Mouse (Mus musculus): Measurements from ENCODE around the gene Zfp217.

Gene Zfp217

GRCm38 (mm10) chr2:170101932-170102331 is 46.0 kb downstream of the Zfp217 start:
- no peak for DNase-seq (ENCODE audit: extremely low spot score)

- DNase-seq (ENCODE audit: extremely low spot score), result peak; percentile 95
Measured at GRCm38 (mm10) chr2:170101132-170101531, 46.8 kb downstream of the Zfp217 start.

GRCm38 (mm10) chr2:170094871-170095270 is 53.0 kb downstream of the Zfp217 start:
- DNase-seq (ENCODE audit: extremely low spot score), result no peak

DNA sequence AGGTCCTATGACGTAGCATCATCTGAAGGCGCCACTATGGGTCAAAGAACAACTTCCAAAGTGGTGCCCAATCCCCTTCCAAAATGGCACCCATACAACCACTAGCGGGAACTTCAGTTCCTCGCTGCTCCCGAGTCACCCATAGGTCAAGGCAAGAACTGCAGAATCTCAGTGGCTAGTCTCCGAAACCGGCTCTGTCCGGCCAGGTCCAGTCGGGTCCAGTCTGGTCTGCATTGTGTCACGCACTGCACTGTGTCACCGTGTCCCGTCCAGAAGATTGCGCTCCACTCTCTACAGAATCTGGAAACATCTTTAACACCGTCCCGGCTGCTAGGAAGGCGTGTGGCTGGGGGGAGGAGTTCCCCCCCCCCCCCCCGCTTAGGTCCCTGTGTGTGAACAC is 53.7 kb downstream of the Zfp217 start:
- no peak for DNase-seq (ENCODE audit: extremely low spot score)

DNA sequence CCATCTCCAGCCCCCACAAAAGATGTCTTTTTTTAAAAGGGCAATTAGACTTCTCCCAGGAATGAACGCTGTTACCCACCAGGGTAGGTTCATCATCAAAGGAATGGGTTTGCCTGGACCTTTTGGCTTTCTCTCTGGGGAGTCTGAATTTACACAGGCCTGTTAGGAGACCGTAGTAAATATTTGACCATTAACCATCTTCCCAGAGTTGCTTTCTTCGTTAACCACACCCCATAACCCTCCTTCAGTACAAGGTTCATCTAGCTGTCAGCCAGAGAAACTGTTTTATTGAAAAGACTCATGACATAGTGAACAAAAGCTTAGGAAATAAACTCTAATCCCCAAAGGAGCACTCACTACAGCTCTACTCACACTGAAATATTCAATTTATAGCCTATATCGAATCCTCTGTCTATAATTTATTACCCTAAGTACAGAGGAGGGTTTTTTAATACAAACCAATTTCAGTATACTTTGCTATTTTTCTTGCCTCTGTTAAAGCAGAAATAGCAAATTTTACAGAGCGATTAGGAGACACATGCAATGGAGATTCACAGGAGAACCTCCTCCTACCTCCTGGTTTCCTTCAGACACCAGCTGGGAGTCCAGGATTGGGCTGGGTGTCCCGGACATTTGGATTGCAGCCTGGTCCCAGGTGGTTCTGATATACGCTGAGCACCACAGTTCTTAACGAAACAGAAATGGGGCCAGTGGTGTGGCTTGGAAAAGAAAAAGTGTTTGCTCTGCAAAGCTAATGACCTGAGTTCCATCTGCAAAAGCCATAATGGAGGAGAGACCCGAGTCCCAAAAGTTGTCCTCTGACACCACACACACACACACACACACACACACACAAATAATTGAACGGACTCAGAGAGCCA is 56.1 kb downstream of the Zfp217 start:
- no peak for DNase-seq (ENCODE audit: extremely low spot score)

DNA sequence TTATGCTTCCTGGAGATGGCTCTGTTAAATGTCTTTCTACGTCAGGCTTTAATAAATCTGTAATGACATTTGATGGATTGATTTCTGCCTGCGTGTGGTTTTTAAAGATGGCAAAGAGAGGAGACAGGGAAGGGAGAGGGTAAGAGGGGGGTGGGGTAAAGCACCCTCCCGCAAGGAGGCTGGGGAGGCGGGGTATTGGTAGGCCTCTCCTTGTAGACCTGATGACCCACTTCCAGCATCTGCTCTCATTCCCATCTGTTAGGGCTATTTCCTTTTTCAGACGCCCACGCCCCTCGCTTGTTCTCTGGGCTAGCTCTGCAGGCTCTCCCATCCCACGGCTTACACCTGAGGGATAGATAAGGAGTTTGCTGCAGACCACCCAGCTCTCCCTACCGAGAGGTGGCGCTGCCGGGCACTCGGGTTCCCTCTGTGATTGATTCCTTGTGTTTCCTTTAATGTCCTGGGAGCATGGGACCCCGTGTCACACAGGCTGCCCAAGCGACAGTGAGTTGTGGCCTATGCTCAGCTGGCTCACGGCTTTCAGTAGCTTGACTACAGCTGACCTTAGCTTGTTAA is 69.4 kb downstream of the Zfp217 start:
- no peak for DNase-seq (ENCODE audit: extremely low spot score)

DNA sequence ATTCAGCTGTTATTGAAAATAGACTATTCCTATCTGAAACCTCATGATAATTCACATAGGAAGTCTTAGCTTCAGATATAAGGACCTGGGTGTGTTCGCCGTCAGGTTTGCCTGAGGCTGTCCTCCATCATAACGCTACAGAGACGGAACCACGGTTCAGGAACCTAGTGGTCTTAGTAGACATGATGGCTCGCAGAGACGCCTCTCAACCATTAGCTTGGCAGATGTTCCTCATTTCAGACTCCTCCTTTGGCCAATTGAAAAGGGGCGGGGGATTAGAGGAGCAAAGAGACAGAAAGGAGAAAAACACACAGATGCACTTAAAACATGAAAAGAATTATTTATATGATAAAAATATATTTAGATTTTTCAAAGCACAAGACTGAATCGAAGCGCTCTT is 69.9 kb downstream of the Zfp217 start:
- DNase-seq (ENCODE audit: extremely low spot score), result no peak

DNA sequence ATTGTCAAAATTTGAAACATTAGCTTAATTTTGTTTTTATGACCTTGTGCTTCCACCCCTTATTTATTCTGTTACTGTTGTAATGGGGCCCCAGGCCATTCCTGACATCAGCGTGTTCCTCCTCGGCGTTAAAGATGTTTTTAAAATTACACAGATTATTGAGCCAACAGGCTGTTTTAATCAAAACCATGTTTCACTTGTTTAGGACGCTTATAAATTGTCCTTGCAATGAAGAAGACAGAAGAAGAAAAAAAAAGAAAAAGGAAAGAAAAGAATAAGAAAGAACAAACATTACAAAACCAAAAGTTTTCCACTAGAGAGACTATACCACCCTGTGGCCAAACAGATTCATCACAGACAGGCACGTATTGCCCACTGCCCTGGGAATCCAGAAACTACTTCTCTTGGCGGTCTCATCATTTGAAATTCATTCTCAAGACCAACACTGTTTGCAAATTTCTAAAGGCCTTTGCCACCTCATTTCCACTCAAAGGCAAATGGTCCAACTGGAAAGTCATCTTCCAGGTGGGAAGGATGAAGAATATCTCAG is 70.9 kb downstream of the Zfp217 start:
- no peak for DNase-seq (ENCODE audit: extremely low spot score)

GRCm38 (mm10) chr2:170070641-170071241 is 77.2 kb downstream of the Zfp217 start:
- DNase-seq (ENCODE audit: extremely low spot score), result peak; percentile 39

DNA sequence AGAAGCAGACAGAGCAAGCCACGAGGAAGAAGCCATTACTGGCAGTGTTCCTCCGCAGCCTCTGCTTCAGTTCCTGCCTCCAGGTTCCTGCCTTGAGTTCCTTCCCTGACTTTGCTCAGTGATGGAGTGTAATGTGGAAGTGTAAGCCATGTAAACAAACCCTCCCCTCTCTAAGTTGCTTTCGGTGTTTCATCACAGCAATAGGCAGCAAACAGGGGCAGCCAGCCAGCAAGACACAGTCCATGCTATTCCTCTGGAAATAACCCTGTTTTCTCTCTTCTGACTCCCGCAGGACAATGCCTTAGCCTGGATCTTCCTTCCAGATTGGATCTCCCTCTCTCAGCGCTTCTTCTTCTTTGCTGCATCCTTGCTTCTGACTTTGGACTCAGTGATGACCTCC is 77.9 kb downstream of the Zfp217 start:
- no peak for DNase-seq (ENCODE audit: extremely low spot score)

DNA sequence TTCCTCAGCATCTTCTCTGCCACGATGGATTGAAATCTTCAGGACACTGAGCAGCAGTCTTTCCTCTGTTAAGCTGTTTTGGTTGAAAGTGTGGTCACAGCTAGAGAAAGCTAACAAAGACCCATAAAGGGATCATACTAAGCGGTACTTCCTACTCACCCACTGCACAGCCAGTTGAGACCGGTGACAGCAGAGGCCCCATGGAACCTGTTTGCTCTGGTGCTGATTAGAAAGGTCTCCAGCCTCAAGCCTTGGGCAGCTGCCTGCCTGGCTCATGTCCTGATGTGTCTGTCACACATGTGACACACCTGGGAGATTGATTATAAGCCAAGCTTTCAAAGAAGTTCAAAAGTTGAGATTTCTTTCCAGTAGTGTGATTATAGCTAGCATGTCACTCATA is 85.5 kb downstream of the Zfp217 start:
- no peak for DNase-seq (ENCODE audit: extremely low spot score)

GRCm38 (mm10) chr2:170060066-170060465 is 87.8 kb downstream of the Zfp217 start:
- peak; percentile 31 for DNase-seq (ENCODE audit: extremely low spot score)

GRCm38 (mm10) chr2:170058774-170059173 is 89.1 kb downstream of the Zfp217 start:
- no peak for DNase-seq (ENCODE audit: extremely low spot score)

Measured in embryo, embryonic 9.5 days (tissue).